ENCODE assay signal across 24 mouse cellular contexts in the genomic region with DNA sequence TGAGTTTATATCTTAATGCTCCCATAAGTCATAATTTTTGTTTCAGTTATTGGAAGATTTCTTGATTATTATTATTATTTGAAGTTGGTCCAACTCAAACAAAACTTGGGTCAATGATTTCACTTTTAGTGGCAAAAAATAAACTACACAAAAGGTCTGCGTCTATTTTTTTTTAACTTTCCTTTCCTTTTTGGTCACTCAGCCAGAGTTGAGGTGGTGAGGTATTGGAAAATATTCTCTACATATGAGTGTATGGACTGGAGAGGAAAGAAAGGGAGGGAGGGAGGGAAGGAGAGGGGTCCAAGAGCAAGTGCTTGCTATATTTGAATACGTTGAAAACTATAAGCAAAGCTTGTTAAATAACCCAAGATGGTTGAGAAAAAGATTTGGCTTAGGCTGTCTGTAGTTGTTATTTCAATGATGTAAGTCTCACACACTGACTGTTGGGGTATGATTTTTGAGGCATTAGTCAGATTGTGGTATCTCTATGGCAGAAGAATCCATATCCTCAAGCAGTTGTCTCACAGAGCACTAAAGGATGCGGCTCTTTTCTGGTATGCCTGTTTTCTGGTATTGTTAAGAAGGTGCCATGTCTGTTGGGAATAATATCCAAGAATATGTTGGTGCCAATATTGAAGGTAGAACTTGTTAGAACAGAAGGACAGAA.
"Had no signal": no experiment of that assay in that cellular context is flagged by ENCODE, and none has a peak within 500 bp of the region (broad histone marks: within the 10 kb centered on the region; RNA-seq: fewer than 3 reads in every experiment).

No protein-coding gene starts in this region.

- H3K27me3 ChIP-seq: heart, embryonic 12.5 days; intestine, embryonic 15.5 days; limb, embryonic 13.5 days; limb, embryonic 15.5 days; liver, embryonic 12.5 days had no signal

- H3K4me2 ChIP-seq: heart, embryonic 12.5 days; hindbrain, embryonic 14.5 days; intestine, embryonic 15.5 days; limb, embryonic 13.5 days; limb, embryonic 15.5 days; liver, embryonic 12.5 days had no signal

- DNase-seq: gastrocnemius, postnatal 14 days; gastrocnemius, postnatal 36 days; heart, adult 18-20 months; heart, postnatal 10 days; heart, postnatal 36 days; kidney, adult 18-20 months; kidney, adult 8-10 months; kidney, postnatal 14 days; kidney, postnatal 36 days; layer of hippocampus, adult 9-11 months; layer of hippocampus, postnatal 36 days; left cerebral cortex, postnatal 4 days had no signal

- H3K9me3 ChIP-seq: intestine, embryonic 15.5 days; limb, embryonic 13.5 days; limb, embryonic 15.5 days; liver, embryonic 12.5 days had no signal

- ATAC-seq: hindbrain, embryonic 16.5 days; inflammation-experienced regulatory T-cells, adult 6 months; intestine, embryonic 15.5 days; intestine, postnatal 0 days; liver, embryonic 12.5 days had no signal

- H3K9ac ChIP-seq: heart, embryonic 12.5 days; hindbrain, embryonic 14.5 days; intestine, embryonic 15.5 days; limb, embryonic 13.5 days; limb, embryonic 15.5 days; liver, embryonic 12.5 days; liver, embryonic 14.5 days had no signal

- H3K27ac ChIP-seq: heart, embryonic 10.5 days; hindbrain, embryonic 14.5 days; intestine, embryonic 15.5 days; kidney, postnatal 0 days; limb, embryonic 13.5 days; limb, embryonic 15.5 days; liver, embryonic 12.5 days; liver, embryonic 14.5 days had no signal

- H3K4me1 ChIP-seq: heart, embryonic 10.5 days; heart, embryonic 12.5 days; intestine, embryonic 15.5 days; limb, embryonic 13.5 days; limb, embryonic 15.5 days; liver, embryonic 12.5 days had no signal

- H3K4me3 ChIP-seq: heart, embryonic 10.5 days; heart, embryonic 12.5 days; intestine, embryonic 15.5 days; limb, embryonic 13.5 days; limb, embryonic 15.5 days; liver, embryonic 12.5 days had no signal

- H3K36me3 ChIP-seq: heart, embryonic 10.5 days; heart, embryonic 12.5 days; intestine, embryonic 15.5 days; limb, embryonic 13.5 days; limb, embryonic 15.5 days; liver, embryonic 12.5 days had no signal
